Mouse (Mus musculus) granulocyte monocyte progenitor cell, adult 5-6 weeks (primary cell): ENCODE measurements around the gene Chn2. TPM values are rescaled to one million over a fixed set of nuclear protein-coding genes. Genes with fewer than 3 reads are reported as not detected.

Experiments used
- ATAC-seq: replicated peaks from 2 replicates; pipeline ENCODE4 v1.8.0; 2016; ENCODE audit warnings: mild to moderate bottlenecking, moderate TSS enrichment, inconsistent platforms; ENCODE audit not compliant: poor library complexity, severe bottlenecking
- total RNA-seq, 2 experiments: library from RNA; stranded (forward) in 1 of 2; stranded (reverse) in 1 of 2; fragments of 200-712, 200-1000 nt in 1 of 2; fragments of >200 nt in 1 of 2; fragmentation: Nextera tagmentation in 1 of 2; gene quantifications; 2 replicates each; pipeline ENCODE4 v1.2.3; 2014 to 2017

Gene Chn2
- total RNA-seq, 2 experiments from 2014 or later, result 11.2 to 13.6 TPM

DNA sequence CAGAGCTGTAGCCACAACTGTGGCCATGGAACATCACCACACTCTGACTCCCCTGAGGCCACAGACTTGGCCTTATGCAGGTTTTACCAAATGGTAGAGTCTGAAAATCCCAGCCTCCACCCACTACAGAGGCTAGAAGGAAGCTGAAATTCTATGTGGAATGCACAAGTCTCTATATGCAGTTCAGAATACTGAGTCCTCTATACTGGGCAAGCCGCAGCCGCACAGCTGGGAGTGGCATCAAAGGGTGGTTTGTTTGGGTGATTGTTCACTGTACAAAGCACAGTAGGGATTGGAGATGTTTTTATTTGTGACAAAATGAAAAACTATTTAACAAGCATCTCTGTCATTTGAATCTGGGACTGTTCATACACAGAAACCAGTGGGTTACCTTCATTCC is 224.5 kb downstream of the Chn2 start:
- ATAC-seq, result no peak

DNA sequence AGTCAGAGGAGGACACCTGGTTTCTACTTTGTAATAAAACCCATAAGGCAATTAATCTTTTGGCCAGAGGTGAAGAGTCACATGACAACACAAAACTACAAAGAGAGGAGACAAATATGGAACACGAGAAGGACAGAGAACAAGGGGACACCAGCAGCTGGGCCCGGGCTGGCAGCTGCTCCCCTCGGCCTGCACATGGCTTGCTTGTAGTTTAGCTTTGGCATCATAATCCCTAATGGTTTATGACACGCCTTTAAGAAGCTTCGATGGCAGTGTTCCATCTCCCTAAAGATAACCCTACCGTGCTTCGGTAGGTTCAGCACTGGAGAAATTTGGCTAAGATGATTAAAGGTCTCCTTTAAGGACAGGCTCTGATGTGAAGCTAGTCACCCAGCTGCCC is 225.2 kb downstream of the Chn2 start:
- no peak for ATAC-seq

DNA sequence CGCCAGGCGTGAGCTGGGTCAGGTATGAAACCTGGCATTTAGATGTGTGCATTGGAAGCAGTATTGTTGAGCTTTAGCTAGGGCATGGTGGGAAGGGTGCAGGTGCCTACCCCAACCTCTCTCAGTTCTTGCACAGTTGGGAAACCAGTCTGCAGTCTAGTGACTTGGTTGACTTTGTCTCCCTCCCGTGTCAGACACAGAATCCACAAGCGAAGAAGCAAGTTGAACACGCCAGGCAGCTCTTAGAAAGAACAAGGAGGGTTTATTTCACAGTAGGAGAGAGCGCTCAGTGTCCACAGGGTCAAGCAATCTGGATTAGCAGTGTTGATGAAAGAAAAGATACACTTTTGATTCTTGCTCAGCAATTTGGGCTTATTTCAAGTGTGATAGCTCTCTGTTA is 226.0 kb downstream of the Chn2 start:
- no peak for ATAC-seq

GRCm38 (mm10) chr6:54272556-54273378 is 233.4 kb downstream of the Chn2 start:
- no peak for ATAC-seq

DNA sequence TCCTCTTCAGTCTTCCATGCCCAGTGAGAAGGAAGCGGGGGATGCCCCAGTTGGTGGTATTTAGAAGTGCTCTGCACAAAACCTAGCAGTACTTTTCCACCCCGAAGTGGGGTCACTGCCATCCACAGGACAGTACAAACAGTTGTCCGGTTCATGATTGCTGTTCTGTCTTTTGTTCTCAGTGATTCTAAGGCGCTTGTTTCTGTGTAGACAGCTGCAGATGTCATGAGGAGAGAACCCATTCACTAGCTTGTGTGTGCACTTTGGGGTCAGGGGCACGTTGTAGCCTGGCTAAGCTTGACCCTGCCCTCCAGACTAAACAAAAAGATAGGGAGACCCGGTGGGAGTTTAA is 234.0 kb downstream of the Chn2 start:
- no peak for ATAC-seq

GRCm38 (mm10) chr6:54277234-54277633 is 237.9 kb downstream of the Chn2 start:
- no peak for ATAC-seq

DNA sequence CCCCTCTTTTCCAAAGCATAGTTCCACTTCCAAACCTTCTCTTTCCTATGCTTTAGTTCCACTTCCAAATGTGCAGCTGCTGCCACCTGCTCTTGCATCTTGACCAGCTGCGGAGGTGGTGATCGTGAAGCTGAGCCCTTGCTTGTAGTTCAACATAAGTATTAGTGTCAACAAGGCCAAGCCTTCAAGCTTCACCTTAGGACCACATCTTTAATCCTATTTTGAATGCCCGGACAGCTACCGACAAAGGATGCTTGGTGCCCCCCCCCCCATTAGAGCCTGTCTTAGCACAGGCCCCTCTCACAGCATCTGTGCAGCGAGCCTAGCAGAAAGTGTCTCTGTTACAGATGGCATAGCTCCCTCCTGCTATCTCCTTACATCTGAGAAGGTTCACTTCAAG is 238.5 kb downstream of the Chn2 start:
- ATAC-seq, result no peak

GRCm38 (mm10) chr6:54278613-54279012 is 239.3 kb downstream of the Chn2 start:
- ATAC-seq, result no peak

- no peak for ATAC-seq
These were observed 240.0 kb downstream of the Chn2 start for GRCm38 (mm10) chr6:54279391-54279790.

GRCm38 (mm10) chr6:54280248-54280647 is 240.9 kb downstream of the Chn2 start:
- ATAC-seq, result no peak

- no peak for ATAC-seq
These were observed 243.9 kb downstream of the Chn2 start for GRCm38 (mm10) chr6:54283299-54283698.

DNA sequence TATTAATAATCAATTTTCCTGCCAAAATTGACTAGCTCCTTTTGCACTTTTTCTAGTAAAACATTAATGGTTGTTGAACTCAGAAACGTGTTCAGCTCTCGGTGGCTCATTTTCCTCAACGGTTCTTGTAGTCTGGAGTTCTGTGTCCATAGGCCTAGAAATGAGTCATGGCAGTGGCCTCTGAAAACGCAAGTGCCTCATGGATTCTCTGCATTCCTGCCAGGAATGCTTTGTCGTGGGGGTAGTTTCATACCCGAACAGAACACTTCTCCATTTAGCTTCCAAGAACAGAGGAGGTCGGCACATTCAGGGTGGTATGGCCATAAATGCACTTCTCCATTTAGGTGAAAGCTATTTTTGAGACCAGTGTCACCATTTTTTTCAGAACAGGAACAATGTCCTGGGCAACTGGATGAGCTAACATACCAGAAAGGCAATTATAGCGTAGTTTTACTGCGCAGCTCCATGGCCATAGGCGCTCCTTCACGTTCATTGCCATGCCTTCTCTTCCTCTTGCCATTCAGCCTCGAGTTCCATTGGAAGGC is 244.9 kb downstream of the Chn2 start:
- peak; percentile 86 for ATAC-seq

- no peak for ATAC-seq
These were observed 247.5 kb downstream of the Chn2 start for GRCm38 (mm10) chr6:54286813-54287212.

DNA sequence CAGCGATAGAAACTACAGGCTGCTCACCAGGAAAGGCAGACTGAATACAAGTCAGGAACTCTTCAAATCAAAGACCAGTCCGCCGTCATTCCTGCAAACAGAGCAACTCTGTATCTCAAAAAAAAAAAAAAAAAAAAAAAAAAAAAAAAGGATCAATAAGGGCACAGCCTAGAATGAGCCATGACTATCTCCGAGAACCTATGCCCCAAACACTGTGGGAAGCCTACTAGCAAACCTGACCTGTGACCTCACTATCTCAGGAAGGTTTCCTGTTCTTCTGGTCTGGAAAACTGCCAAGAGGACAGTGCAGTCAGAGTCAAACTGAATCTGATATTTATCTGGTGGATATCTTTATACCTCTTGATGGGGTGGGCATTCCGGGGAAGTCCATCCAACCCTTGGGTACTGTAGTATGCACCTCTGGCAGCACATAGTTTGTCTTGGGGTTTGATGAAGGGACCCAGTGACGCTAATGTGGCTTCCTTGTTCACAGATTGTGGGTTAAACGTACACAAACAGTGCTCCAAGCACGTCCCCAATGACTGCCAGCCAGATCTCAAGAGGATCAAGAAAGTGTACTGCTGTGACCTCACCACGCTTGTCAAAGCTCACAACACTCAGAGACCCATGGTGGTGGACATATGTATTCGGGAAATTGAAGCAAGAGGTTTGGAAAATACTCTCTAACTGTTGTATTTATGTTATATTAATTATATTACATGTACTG is 250.6 kb downstream of the Chn2 start:
- no peak for ATAC-seq

GRCm38 (mm10) chr6:54297231-54297630 is 257.9 kb downstream of the Chn2 start:
- no peak for ATAC-seq

DNA sequence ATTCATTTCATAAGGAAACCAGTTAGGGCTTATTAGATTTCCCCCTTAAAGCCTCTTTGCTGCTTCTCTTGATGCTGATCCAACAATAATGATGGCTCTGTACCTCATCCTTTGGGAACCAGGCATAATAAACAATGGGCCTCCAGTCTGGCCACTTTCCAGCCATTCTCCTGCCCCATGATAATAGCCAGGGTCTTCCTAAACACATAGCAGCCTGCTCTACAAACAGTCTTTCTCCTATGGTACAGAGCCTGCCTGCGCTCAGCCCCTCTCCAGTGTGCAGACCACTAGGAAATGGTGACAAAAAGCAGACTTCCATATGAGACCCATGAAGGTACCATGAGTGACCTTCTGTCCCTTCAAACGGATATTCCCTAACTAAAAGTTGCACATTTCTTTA is 260.1 kb downstream of the Chn2 start:
- no peak for ATAC-seq

DNA sequence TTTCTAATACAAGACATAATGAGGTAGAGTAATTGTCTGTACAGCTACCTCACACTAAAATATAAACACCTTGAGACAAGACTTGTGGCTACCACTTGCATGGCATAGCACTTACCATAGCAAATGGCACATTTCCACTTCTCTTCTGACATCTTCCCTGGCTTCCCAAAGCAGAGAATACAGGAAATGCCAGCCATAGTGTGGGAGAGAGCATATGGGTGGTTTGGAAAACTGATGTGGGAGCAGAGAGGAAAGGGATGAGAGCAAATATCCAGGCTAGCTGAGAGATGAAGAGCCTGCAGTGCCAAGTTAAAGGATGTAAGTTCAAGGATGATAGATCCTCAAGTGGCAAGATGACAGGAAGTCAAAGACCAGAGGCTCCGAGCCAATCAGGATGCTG is 266.4 kb downstream of the Chn2 start:
- ATAC-seq, result no peak

- ATAC-seq, result no peak
These were observed 273.7 kb downstream of the Chn2 start for GRCm38 (mm10) chr6:54313071-54313470.

- ATAC-seq, result no peak
These were observed 279.3 kb downstream of the Chn2 start for GRCm38 (mm10) chr6:54318618-54319017.

DNA sequence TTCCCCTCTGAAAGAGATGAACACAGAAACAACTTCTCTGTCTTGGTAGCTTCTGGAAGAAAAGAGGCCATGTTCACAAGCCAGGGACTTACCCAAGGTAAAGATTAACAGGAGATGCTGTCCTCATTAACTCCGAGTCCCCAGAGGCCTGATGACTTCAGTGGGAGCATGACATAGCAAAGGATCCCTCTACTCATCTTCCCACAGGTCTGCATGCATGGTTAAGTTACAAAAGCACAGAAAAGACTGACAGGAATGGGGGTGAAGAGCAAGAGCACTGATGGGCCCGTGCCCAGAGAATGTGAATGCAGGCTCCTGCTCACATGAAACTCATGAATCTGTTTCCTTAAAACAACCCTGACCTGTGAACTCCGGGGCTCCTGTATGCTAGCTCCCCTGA is 279.8 kb downstream of the Chn2 start:
- no peak for ATAC-seq

- no peak for ATAC-seq
These were observed 280.9 kb downstream of the Chn2 start for GRCm38 (mm10) chr6:54320236-54320635.
